Mouse (Mus musculus) cortical plate, adult 2 months (tissue): Measurements from ENCODE around the gene Eng.

Experiments
- CTCF ChIP-seq: fragments of 200-500 bp; IDR thresholded peaks from 2 replicates; pipeline ENCODE4 v1.5.1; 2011; ENCODE audit warnings: mild to moderate bottlenecking, control low read depth, low read length; ENCODE audit not compliant: insufficient read depth; ENCODE audit errors: extremely low read depth
- POLR2A ChIP-seq: fragments of 200-500 bp; IDR thresholded peaks from 2 replicates; pipeline ENCODE4 v1.6.1; 2011; ENCODE audit warnings: mild to moderate bottlenecking, low read length, control low read depth; ENCODE audit not compliant: insufficient read depth; ENCODE audit errors: extremely low read depth

DNA sequence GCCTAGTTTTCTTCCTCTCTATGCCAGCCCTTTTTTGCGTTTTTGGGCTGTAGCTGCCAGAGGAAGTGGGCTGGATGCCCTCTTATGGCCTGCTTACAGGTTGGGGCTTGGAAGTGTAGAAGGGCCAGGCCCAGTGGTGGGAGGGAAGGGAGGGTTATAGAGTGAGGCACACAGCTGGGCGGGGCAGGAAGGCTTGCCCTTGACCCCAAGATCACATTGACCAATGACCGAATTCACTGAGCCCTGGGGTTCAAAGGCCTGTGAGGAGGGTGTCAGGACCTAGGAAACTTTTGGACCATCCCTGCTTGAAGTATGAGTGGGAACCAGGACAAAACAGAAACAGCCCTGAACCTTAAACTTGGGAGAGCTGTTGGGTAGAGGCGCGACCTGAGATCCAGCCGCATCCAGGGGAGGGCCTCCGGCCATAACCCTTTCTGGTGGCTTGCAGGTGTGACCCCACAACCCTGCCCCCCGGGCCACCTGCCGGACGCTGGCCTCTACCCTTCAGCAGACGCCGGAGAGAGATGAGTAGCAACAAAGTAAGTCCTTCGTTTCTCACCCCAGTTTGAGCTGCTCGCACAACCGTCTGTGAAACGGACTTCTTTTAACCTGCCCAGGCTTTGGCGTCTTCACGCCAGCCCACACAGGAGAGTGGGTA is 37.5 kb upstream of the Eng start:
- TF ChIP-seq CTCF (no peak), POLR2A (no peak)
